Mouse (Mus musculus) spleen, adult 18-20 months (tissue): ENCODE measurements around the gene Trim58.

Experiments
- DNase-seq, 2 experiments: peaks; one replicate each; pipeline ENCODE4 v3.0.0; 2022; ENCODE audit warnings: mixed read lengths in 2 of 2

The Trim58 gene

DNA sequence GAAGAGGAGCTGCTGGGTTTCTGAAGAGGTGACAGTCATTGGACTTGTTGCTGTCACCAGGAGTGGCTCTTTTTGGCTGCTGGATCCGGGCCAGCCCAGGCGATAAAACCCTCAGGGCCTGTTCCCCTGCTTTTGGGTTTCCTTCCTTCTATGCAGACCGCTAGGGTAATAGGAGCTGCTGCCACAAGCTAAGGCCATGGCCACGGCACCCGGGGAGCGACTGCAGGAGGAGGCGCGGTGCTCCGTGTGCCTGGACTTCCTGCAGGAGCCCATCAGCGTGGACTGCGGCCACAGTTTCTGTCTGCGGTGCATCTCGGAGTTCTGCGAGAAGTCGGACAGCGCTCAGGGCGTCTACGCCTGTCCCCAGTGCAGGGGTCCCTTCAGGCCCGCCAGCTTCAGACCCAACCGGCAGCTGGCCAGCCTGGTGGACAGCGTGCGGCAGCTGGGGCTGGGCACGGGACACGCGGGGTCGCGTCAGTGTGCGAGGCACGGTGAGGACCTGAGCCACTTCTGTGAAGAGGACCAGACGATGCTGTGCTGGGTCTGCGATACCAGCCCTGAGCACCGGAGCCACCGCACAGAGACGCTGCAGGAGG lies at the start of gene Trim58:
Trim58 (plus strand) TSS at position 194 of the 596 bp plus-strand sequence.
- DNase-seq = no peak

DNA sequence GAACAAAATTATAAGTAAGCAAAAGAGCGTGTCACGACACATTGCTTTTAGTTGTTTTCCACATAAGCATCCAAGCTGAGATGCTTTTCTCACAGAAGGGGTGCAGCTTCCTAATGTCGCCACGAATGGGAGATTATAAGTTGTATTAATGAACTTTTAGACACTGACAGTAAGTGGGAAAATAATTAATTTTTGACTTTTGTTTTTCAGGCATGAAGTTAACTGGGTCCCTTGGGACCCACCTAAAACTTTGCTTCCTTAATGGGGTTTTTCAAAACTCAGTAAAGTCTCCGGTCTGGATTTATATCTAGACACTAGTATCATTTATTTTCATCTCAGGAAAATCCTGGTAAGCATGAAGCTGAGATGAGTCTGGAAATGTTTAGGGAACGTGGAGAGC lies 45.5 kb upstream of the Trim58 start, which contains the start of gene Olfr324:
Olfr324 (plus strand) TSS at position 301 of the 400 bp plus-strand sequence.
- no peak for DNase-seq

DNA sequence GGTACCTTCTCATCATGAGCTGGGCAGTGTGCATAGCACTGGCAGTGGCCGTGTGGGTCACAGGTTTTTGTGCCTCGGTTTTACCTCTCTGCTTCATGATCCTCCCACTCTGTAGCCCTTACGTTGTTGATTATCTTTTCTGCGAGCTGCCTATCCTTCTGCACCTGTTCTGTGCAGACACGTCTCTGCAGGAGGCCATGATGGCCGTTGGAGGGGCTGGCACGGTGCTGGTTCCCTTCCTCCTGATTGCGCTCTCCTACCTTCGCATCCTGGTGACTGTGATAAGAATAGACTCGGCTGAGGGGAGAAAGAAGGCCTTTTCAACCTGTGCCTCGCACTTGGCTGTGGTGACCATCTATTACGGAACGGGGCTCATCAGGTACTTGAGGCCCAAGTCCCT lies 42.4 kb upstream of the Trim58 start:
- no peak for DNase-seq

DNA sequence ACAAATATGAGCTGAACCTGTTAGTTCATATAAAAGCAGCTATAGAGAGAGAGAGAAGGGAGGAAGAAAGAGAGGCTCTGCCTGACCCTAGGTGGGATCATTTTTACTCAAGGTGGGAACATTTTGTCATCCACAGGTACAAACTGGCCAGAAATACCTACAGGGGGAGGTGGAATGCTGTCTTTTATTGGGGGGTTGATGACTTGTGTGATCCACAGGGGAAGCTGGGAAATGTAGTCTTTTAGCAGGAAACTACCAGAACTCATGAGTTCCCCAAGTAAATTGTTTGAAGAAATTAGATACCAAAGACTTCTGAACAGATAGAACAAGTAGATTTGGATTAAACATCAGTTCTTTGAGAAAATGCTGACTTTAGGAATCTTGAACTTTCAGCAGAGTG lies 38.2 kb upstream of the Trim58 start:
- no peak for DNase-seq

DNA sequence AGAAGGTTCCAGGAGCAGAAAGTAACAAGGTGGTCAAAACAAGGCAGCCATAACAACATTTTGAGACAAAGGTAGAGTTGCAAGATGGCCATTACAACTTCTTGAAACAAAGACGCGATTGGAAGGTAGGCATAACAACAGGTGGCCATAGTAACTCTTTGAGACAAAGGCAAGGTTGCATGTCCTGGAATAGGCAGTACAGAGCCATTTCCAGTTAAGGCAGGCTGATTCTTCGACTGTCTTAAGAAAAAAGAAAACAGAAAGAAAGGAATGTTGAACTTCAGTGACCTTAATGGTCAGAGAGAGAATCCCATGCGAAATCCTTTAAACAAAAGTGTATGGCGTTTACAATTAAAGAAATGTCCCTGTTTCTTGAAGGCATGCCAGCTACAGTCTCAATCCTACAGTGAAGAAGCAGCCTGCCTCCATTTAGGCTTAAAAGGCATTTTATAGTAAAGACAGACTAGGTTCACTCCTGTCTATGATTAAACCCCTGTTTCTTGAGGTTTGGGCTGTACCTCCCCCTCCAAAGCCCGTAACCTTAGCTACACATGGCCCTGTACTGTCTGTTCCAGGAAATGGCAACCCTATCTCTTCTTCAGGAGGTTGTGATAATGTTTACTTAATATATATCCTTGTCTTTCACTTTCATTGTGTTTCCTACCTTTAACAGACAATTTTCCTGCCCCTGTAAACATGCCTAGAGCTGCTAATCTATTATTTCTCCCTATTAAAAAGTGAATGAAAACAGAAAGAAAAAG lies 37.3 kb upstream of the Trim58 start:
- no peak for DNase-seq

DNA sequence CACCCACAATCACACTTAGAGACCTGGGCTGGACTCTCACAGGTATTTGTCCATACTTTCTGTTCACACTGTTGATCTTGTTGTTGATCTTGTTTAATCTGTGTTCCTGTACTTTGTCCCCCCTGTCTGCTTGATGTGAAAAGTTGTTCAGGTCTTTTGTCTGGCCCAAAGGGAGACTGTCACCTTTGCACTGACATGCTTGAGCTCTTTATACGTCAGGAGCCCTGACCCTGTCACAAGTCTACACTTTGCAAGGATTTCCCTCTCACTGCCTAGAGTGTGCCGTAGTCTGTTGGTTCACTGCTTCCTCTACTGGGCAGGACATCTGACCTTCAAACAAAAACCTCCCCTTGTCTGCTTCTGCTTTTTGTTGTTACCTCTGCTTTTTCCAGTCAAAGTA lies 35.6 kb upstream of the Trim58 start:
- no peak for DNase-seq

DNA sequence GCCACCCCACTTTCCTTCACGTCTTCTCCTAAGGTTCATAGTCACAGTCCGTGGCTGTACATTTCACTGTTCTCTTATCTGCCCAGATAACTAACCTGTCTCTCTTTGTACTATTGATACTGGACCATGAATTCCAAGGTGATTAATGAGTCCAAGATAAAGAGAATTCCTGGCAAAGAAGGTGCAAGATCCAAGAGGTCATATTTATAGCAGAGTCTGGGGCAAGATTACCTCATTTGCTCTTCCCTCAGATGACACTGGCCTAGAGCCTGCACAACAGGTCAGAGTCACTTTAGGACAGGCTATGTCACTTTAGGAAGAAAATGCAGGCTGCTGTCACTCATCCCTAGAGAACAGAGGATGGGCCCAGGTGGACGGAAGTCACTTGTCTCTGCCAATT lies 35.0 kb upstream of the Trim58 start:
- DNase-seq = no peak

DNA sequence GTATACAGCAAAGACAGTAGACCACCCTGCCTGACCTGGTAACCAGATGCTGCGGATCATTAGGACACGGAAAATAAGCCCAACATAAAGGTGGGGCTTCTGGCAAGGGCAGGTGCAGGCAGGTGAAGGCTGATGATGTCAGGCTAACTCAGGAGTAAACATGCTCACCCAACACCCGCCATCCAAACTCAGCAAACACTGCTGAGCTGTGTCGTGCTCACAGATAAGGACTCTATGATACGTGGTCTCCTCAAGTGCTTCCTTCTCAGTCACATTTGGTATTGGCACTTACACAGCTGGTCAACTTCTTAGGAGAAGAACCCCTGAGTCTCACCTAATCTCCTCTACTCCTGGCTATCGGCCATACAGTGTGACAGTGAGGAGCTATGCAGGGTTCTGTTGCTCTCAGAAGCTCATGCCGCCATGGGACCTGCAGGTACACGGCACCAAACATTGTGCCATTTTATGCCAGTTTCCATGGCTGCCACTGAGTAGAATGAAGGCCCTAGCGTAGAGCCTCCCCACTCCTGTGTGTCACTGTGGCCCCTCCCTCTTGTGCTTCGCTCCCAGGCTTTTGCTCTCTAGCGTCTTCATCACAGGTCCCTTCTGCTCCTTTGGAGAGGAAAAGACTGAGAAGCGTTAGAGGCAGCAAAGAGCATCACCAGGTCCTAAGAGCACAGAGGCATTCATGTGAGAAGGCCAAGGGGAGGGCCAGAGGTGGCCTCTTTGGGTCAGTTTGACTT lies 33.9 kb upstream of the Trim58 start:
- DNase-seq = no peak

DNA sequence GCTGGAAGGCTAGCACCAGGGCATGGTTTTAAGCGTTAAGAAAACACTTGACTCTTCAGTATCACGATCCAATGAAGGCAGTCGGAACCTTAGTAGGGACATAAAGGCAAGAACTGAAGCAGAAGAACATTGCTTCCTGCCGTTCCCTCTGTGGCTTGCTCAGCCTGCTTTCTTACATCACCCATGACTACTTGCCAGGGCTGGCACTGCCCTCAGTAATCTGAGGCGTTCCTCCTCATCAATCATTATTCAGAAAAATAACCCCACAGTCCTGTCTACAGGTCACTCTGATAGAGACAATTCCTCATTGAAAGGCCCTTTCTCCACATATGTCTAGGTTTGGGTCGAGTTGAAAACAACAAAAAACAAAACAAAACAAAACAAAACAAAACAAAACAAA lies 33.2 kb upstream of the Trim58 start:
- no peak for DNase-seq

DNA sequence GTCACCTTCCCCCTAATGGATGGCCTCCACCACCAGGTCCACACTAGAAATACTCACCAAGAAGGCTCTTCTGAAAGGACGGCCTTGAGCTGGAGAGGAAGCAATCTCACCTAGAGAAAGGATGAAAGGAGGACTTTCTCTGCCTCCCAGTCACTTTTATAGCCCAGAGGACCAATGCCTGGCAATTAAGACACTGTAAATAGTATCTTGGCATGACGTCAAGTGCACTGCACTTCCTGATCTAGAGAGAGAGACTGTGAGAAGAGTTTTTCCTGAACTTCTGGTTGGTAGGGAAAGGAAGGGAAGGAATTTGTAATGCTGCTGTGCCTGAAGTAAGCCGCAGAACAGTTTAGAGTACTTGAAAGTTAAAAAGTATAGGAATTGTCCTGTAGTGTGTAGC lies 26.9 kb upstream of the Trim58 start:
- no peak for DNase-seq

DNA sequence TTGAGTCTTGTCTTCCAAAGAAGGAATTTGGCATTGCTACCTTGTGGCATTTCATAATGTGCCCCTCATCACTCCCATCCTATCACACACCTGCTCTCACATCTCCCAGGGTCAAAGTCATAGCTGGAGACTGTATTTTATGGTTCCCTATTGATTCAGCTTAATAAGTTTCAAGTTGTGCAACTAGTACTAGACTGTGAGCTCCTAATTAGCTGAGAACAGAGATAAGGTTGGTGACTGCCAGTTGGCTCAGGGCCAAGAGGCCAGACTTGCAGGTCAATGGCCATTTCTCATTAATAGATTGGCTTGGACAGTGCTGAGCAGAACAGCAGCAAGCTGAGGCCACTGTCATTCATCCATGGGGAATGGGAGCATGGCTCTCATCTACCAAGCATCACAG lies 25.7 kb upstream of the Trim58 start:
- no peak for DNase-seq

DNA sequence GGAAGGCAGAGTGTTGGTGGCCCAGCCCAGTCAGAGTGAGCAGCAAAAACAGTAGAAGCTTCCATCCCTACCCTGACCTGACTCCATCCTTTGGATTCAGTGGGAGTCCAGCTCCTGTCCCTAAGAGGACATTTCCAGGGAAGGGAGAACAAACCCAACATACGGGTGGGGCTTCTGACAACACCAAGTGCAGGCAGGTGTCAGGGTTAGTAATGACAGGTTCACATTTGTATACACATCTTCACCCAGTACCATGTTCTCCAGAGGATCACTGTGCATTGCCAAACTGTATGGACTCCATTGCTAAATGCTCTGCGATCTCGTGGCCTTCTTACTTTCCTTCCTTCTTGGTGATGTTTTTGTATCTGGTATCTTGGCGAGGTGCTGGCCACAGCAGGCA lies 24.3 kb upstream of the Trim58 start, which contains the start of gene 2210407C18Rik:
2210407C18Rik (minus strand) TSS at position 101 of the 400 bp plus-strand sequence.
- DNase-seq = no peak

DNA sequence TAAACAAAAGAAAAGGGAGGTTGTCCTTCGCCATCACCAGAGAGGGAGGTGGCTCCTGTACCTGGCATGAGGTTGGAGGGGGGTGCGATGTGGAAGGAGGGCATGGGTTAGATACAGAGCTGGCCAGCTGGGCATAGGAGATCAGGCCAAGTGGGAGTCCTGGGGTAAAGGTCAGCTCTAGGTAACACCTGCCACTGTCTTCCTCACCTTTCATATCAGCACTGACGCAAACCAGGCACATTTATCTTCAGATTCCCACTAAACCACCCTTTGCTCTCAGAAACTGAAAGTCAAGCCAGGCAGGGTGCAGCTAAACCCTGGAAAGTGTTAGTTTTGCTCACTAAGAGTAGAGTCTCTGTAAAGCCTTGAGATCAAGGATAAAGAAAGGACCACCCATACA lies 21.9 kb upstream of the Trim58 start:
- DNase-seq = no peak

DNA sequence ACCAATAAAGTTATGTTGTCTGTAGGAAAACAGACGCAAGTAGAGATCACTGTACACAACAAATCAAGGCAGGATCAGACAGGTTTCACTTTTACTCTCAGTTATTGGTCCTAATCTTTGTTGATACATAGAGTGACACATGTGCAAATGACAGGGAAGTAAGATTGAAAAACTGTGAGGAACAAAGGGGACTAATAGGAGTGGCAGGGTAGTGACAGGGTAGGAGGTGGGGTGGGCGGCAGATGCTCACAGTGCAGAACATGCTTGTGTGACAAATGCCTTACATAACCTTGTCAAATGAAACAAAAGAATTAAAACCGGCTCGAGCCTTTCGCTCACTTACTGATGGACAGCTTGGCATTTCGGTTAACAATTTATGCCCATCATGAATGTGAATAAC lies 21.5 kb upstream of the Trim58 start:
- no peak for DNase-seq

DNA sequence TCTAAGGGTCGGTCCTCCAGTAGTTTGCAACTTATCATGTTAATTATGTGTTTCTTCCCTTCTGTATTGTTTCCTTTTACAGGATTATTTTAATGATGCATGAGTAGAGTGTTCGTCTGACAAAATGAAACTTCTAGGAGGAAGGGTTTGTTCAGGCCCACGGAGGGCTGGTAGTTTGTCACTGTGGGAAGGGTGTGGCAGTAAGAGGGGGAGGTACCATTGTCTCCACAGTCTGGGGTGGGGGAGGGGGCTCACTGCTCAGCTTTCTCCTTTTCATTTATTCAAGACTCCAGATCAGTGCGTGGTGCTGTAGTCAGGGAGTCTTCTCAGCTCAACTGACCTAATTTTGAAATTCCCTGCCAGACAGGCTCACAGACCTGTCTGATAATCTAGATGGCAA lies 14.1 kb upstream of the Trim58 start:
- no peak for DNase-seq

DNA sequence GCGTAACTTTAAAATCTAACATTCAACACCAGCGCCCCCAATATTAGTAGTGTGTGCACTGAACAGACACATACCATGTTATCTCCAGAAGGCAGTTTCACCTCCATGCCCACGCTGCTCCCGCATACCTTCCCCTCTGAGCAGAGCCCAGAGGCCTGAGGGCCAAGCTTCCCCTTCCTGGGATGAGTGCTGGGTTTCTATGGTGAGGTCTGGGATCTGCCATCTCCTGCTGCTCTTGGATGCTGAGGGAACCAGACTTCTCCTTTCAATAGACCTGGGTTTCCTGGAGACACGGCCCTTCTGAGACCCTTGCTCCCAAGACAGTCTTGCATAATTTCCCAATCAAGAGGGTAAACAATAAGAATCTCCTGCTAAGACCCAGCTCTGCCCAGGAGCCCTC lies 9.9 kb upstream of the Trim58 start, which contains the start of gene Olfr323:
Olfr323 (minus strand) TSS at position 101 of the 400 bp plus-strand sequence.
- no peak for DNase-seq

DNA sequence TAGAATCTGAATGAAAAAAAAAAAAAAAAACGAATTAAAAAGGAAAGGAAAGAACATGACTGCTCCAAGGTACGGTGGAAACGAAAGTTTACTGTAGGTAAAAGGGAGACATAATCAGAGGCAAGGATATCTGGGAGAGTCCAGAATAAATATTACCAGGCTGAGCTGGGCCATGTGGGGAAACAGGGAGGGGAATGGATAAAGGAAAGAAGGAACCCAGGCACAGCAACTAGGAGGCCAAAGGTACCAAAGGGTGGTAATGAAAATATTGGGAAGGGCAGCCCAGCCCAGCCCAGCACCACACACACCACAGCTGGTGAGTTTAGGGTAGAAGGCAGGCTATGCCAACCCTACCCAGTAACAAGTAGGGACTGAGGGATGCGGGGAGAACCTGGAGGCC lies 5.4 kb upstream of the Trim58 start:
- no peak for DNase-seq

DNA sequence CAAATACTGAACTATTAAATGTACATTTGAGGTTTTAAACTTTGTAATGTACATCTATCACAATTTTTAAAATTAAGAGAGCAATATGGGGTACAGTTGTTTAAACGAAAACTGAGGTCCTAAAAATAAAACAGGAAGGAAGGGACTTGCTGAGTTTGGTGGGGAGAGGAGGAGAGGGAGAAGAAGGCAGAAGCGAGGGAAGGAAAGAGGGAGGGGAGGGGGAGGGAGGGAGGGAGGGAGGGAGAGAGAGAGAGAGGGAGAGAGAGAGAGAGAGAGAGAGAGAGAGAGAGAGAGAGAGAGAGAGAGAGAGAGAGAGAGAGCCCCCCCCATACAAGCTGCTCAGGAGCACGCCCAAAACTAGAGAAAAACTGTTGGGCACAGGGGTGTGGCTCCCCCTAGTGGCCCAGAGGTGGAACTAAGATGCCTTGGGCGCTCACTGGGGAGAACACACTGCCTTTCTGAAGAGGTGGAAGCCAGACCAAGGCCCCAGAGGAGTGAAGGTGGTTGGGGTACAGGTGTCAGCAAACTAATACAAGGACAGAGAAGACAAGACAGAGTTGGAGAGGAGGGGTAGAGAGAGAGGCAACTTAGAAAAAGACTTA lies 3.8 kb upstream of the Trim58 start:
- DNase-seq = peak in 1 of 2 experiments; percentile 39

DNA sequence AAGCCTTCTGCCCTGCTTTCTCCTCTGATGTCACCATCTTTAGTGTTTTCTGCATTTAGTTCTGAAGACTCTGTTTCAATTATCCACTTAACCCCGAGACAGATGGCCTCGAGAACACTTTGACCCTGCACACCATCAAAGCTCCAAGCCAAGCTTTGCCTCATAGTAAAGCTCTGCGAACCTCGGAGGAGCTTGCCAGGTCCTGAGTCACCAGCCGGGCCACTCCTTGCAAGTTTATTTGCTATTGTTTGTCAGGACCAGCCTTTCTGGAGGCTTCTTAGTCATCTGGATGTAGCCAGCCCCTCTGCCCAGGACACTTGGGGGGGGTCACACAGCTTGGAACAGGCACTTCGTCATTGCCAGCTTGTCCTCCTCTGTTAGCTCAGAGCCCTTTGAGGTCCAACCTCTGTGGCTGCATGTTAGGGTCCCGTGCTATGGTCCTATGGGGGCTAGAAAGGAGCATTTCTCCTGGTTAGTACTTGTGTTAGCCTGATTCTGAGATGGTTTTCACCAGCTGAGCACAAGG lies 2.0 kb upstream of the Trim58 start:
- no peak for DNase-seq

DNA sequence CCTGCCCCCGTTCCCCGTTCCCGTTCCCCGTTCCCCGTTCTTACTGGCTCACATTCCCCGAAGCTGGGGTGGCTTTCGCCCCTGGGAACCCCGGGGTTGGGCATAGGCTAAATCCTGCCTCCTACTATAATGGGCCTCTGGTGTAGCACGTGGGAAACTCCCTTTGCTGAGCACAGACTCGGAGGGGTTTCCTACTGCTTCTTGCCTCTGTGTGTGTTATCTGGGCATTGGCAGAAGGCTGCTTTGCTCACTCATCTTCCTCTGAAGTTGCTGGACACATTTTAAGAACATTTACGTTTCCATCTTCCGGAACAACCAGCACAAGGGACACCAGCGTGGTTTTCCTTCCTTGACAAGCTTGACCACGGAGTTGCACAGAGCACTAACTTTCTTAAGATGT lies 792 bp downstream of the Trim58 start:
- no peak for DNase-seq

DNA sequence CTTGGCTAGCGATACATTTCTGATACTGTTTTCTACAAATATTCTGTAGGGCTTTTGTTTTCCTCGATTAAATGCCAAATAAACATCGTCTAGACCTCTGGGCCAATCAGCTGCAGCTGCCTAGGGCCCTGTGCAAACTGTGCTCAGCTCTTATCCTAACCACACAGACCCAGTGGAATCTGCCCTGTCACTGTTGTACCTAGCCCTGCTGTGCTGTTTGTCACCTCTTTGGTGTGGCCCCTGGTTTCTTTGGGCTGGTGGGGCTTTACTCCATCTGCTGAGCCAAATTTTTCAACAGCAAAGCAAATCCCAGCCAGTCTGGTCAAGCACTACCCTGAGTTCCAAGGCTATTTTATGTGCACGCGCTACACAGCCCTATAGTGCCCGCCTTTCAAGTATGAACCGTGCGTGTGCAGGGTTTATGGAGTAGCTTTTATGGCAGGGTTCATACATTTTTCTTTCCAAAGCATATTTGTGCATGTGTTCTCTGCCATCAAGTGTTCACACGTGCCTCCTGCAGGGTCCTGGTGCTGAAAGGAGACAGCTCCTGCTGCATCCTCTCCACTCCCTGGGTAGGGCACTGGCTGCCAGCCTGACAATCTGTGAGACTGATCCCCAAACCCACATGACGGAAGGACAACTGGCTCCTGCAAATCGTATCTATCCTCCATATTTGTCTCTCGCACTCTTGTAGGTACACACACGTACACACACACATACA lies 1.5 kb downstream of the Trim58 start:
- DNase-seq = no peak

DNA sequence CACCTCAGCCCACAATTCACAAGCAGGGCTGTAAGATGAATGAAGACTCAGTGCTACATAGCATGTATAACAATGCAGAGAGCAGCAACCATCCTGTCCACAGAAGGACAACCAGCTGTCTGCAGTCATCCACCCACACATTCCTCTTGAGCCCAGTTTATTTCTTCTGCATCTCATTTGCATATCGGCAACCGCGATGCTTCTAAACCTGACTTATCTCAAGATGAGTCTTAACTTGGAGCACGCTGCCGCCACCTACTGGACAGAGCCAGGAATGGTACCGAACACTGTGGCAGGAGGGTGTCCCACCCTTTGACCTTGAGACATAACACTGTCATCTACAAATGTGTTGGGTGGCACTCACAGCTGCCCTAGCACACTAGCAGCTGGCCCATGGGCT lies 3.1 kb downstream of the Trim58 start:
- DNase-seq = peak in 1 of 2 experiments; percentile 37
